Mouse (Mus musculus) kidney, embryonic 14.5 days (tissue): ENCODE data around the gene Ppfibp1. TPM values are rescaled to one million over a fixed set of nuclear protein-coding genes. Genes with fewer than 3 reads are reported as not detected.
A peak's percentile ranks its signal among the peaks of the same experiment; 100 is the strongest.

Experiments used
- ATAC-seq: fragments of 200-750 bp; cut with Nextera tagmentation; 2 replicates; pipeline ENCODE4 v1.8.0; 2017; ENCODE audit warnings: moderate number of reproducible peaks, mild to moderate bottlenecking, moderate TSS enrichment, moderate library complexity; ENCODE audit not compliant: low FRiP score, low TSS enrichment
- H3K27ac ChIP-seq: fragments of 300-500 bp; sonication (generic); 2 replicates; pipeline ENCODE4 v1.5.1; 2014; ENCODE audit warnings: low read depth, mild to moderate bottlenecking, low read length, moderate library complexity, mixed read lengths
- H3K27me3 ChIP-seq: fragments of 300-500 bp; sonication (generic); 2 replicates; pipeline ENCODE4 v1.6.1; 2014; ENCODE audit warnings: mild to moderate bottlenecking, low read length; ENCODE audit not compliant: control insufficient read depth, insufficient read depth
- H3K36me3 ChIP-seq: fragments of 300-500 bp; sonication (generic); 2 replicates; pipeline ENCODE4 v1.6.1; 2014; ENCODE audit warnings: low read length, mixed read lengths; ENCODE audit not compliant: control insufficient read depth, insufficient read depth
- H3K4me1 ChIP-seq: fragments of 300-500 bp; sonication (generic); 2 replicates; pipeline ENCODE4 v1.6.1; 2014; ENCODE audit warnings: low read length, mixed read lengths; ENCODE audit not compliant: control insufficient read depth, insufficient read depth
- H3K4me2 ChIP-seq: fragments of 300-500 bp; sonication (generic); replicated peaks from 2 replicates; pipeline ENCODE4 v1.6.1; 2014; ENCODE audit warnings: low read depth, mild to moderate bottlenecking, low read length
- H3K4me3 ChIP-seq: fragments of 300-500 bp; sonication (generic); 2 replicates; pipeline ENCODE4 v1.5.1; 2014; ENCODE audit warnings: mild to moderate bottlenecking, low read length
- H3K9ac ChIP-seq: fragments of 300-500 bp; sonication (generic); 2 replicates; pipeline ENCODE4 v1.6.1; 2014; ENCODE audit warnings: low read depth, mild to moderate bottlenecking, low read length, moderate library complexity
- H3K9me3 ChIP-seq: fragments of 300-500 bp; sonication (generic); 2 replicates; pipeline ENCODE4 v1.6.1; 2016; ENCODE audit warnings: low read length; ENCODE audit not compliant: control insufficient read depth
- WGBS: fragments of 180-500 bp; shearing (Covaris S2); extraction: QIAGEN DNeasy Blood & Tissue Kit; methylation state at CpG from one replicate; pipeline ENCODE4 v1.1.7; 2014; 5-methylcytosine and 5-hydroxymethylcytosine counted together
- polyA plus RNA-seq: library from polyadenylated mRNA; unstranded; fragments of >200 nt; fragmentation: Nextera tagmentation; extraction: Ambion mirVana; gene quantifications from 2 replicates; pipeline ENCODE4 v1.2.1, GENCODE M21; 2014

The Ppfibp1 gene
- polyA plus RNA-seq, 1 experiment from 2014 or later: 80.1 TPM

DNA sequence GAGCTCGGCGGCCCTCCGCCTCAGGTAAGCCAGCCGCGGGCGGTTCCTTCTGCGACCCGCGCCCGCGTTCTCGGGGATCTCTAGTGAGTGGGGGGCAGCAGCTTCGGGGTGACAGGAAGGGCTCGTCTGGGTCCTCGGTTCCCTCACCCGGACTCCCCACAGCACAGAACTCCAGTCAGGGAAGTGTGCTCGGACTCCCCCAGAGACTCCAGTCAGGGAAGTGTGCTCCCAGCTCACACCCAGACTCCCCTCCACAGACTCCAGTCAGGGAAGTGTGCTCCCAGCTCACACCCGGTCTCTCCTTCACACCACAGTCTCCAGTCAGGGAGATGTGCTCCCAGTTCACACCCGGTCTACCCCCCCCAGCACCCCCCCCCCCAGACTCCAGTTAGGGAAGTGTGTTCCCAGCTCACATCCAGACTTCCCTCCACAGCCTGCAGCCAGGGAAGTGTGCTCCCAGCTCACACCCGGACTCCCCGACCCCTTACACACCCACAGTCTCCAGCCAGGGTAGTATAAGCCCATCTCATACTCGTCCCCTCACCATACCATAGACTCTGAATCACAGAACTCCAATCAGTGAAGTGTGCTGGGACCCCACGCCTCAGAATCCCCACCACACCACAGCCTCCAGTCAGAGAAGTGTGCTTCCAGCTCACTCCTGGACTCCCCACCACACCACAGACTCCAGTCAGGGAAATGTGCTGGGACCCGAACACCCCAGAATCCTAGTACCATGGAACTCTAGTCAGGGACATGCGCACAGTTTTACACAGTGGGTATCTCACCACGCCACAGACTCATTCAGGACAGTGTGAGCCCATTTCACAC lies 588 bp downstream of the Ppfibp1 start:
- Histone ChIP-seq H3K27me3 (no peaks in the 10 kb centered on the region), H3K9me3 (no peaks in the 10 kb centered on the region), H3K27ac (peak overlapping the region; percentile 74), H3K4me1 (peaks cover 25% of the 10 kb centered on the region), H3K4me2 (peak overlapping the region; percentile 85), H3K4me3 (peak overlapping the region; percentile 91), H3K36me3 (no peaks in the 10 kb centered on the region; the same call in 1 of the 2 replicates), H3K9ac (peak overlapping the region; percentile 91)
- ATAC-seq: peak; percentile 65
- 6% methylated on average over 26 of the region's 26 CpGs for WGBS

DNA sequence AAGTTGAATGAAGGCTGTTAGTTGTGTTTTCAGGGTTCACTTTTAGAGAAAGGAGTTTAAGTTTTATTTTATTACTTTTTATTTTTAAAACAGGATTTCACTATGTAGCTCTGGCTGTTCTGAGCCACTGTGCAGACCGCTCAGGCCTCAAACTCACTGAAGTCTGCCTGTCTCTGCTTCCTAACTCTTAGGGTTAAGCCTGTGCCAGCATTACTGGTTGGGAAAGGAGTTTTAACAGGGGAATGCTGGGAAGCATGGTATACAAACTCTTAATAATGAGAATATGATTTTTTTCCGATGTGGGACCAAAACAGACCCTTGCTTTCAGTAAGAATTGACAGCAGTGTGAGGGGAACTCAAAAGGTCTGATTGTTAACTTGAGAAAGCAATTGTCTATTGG lies 1.9 kb downstream of the Ppfibp1 start:
- peak overlapping the region; percentile 48; the same call in 1 of the 2 replicates for H3K27ac ChIP-seq
- H3K4me1 ChIP-seq: peaks cover 20% of the 10 kb centered on the region
- WGBS: 72% methylated on average over 2 of the region's 2 CpGs
- H3K27me3 ChIP-seq: no peaks in the 10 kb centered on the region
- no peaks in the 10 kb centered on the region for H3K9me3 ChIP-seq
- H3K9ac ChIP-seq: peak overlapping the region; percentile 40; the same call in 1 of the 2 replicates
- no peak for ATAC-seq
- H3K4me2 ChIP-seq: peak overlapping the region; percentile 85
- H3K36me3 ChIP-seq: no peaks in the 10 kb centered on the region; the same call in 1 of the 2 replicates
- peak overlapping the region; percentile 91 for H3K4me3 ChIP-seq

DNA sequence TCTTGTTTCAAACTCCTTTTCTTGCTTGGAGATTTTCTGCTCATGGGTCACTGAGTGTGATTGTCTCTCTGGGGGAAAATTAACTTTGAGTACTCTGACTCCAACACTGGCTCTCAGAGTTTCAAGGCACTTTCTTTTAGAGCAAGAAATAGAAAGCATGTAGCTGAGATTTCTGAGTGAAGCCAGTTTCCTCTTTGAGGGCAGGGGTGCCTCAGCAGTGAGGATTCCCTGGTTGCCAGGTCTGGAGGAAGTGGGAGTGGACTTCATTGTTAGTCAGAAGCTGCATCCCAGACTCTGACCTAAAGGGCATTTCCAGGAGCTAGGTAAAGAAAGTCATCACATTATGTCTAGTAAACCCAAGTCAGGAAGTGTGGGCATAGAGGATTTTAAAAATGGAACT lies 2.3 kb downstream of the Ppfibp1 start:
- Histone ChIP-seq H3K9ac (peak overlapping the region; percentile 40; the same call in 1 of the 2 replicates), H3K27ac (peak overlapping the region; percentile 48; the same call in 1 of the 2 replicates), H3K4me3 (peak overlapping the region; percentile 91), H3K9me3 (no peaks in the 10 kb centered on the region), H3K36me3 (no peaks in the 10 kb centered on the region; the same call in 1 of the 2 replicates), H3K4me1 (peaks cover 17% of the 10 kb centered on the region), H3K27me3 (no peaks in the 10 kb centered on the region), H3K4me2 (peak overlapping the region; percentile 85)
- no peak for ATAC-seq

DNA sequence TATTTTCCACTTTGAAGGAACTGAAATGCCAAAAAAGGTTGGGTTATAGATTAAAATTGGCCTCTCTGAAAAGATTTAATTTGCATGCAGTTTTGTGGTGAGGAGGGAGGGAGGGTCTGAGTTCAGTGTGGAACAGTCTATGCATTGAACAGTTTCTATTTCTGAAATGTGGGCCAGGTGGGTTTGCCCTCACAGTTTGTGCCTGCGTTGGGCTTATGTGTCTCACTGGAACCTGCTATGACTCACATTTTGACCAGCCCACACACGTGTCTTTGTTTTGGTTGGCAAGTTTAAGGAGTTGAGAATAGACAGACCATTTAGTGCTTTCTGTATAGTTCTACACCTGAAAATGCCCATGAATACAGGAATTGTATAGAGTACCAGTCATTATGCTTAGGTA lies 5.6 kb downstream of the Ppfibp1 start:
- ATAC-seq: no peak
- Histone ChIP-seq H3K4me1 (peaks cover 23% of the 10 kb centered on the region), H3K4me3 (no peak overlapping the region), H3K9ac (no peak overlapping the region), H3K27me3 (no peaks in the 10 kb centered on the region), H3K27ac (no peak overlapping the region), H3K9me3 (no peaks in the 10 kb centered on the region), H3K36me3 (no peaks in the 10 kb centered on the region; the same call in 1 of the 2 replicates), H3K4me2 (no peak overlapping the region)
- 42% methylated on average over 2 of the region's 2 CpGs for WGBS

DNA sequence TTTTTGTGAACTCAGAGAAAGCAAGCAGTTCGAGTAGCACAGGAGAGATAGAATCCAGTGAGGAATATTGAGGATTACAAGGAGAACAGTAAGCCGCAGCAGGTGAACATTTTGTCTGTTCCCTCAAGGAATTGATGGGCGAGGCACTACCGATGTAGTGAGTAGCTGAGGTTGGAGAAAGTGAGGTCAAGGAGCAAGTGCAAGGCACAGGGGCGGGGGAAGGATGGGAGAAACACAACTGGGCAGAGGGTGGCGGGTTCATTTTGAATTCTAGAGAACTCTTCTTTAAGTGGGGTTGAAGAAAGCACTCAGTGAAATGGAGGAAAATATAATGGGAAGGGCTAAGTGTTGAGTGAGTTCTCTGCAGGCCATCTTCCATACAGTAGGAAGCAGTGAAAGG lies 10.4 kb downstream of the Ppfibp1 start:
- no peak for ATAC-seq
- 78% methylated on average over 6 of the region's 6 CpGs for WGBS
- H3K4me3 ChIP-seq: no peak overlapping the region
- peaks cover 4% of the 10 kb centered on the region; the same call in 1 of the 2 replicates for H3K36me3 ChIP-seq
- 0 out of 2 replicates have a peak overlapping the region, but pooled peaks have one; percentile 7 for H3K27ac ChIP-seq
- no peak overlapping the region for H3K4me2 ChIP-seq
- H3K9me3 ChIP-seq: no peaks in the 10 kb centered on the region
- H3K4me1 ChIP-seq: peaks cover 16% of the 10 kb centered on the region
- H3K27me3 ChIP-seq: no peaks in the 10 kb centered on the region
- H3K9ac ChIP-seq: no peak overlapping the region

DNA sequence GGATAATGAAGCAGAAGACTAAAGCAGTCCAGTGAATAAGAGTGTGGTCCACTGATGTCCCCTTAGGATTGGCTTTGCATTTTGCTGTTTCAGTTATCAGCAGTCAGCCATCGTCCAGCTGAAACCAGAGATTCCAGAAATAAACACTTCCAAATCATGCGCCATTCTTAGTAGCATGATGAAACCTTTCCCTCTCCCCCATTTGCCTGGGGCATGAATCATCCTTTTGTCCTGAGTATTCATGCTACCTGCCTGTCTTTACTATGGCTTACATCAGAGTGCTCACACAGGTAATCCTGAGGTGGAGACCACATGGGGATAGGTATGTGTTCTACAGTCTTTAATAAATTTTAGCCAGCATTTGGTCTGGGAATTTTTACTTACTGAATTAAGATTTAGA lies 11.4 kb downstream of the Ppfibp1 start:
- H3K4me1 ChIP-seq: peaks cover 16% of the 10 kb centered on the region
- H3K4me3 ChIP-seq: no peak overlapping the region
- peaks cover 4% of the 10 kb centered on the region; the same call in 1 of the 2 replicates for H3K36me3 ChIP-seq
- H3K27ac ChIP-seq: no peak overlapping the region
- 67% methylated on average over 2 of the region's 2 CpGs for WGBS
- H3K27me3 ChIP-seq: no peaks in the 10 kb centered on the region
- H3K9ac ChIP-seq: no peak overlapping the region
- no peaks in the 10 kb centered on the region for H3K9me3 ChIP-seq
- ATAC-seq: no peak
- H3K4me2 ChIP-seq: no peak overlapping the region

DNA sequence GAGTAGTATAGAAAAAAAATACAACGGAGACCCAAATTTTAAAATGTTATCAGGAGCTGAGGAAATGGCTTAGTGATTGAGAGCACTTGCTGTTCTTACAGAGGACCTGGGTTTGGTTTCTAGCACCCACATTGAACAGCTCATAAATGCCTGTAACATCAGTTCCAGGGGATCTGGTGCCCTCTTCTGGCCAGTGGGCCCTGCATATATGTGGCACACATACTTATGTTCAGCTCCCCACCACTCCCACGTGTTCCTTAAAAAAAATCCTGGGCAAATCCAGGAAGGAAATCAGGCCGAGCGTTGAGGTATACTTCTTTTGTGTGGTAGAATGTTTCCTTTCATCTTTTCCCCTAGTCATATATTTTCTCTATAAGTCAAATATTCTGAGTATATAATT lies 13.6 kb downstream of the Ppfibp1 start:
- H3K4me1 ChIP-seq: peaks cover 21% of the 10 kb centered on the region
- no peaks in the 10 kb centered on the region for H3K9me3 ChIP-seq
- peaks cover 4% of the 10 kb centered on the region; the same call in 1 of the 2 replicates for H3K36me3 ChIP-seq
- no peak overlapping the region for H3K27ac ChIP-seq
- H3K4me2 ChIP-seq: no peak overlapping the region
- 87% methylated on average over 4 of the region's 4 CpGs for WGBS
- H3K27me3 ChIP-seq: no peaks in the 10 kb centered on the region
- ATAC-seq: no peak
- no peak overlapping the region for H3K9ac ChIP-seq
- H3K4me3 ChIP-seq: no peak overlapping the region

DNA sequence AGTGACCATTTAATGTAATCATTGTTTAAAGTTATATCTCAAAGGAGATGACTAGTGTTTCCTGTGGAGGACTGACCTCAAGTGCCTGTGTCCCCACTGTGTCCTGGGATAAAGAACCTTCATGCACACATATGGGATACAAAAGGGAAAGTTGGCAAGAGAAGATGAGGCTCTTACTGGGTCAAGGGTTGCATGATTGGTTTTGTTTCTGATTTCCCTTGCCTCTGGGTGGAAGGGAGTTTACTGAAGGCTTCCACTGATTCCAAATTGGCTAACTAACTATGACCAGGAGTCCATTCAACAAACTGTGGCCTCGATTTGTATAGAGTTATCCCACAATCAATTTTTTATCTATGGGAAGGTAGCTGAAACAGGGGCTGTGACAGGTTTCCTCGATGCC lies 15.3 kb downstream of the Ppfibp1 start:
- WGBS: 84% methylated on average over 2 of the region's 2 CpGs
- no peaks in the 10 kb centered on the region for H3K27me3 ChIP-seq
- no peak overlapping the region for H3K4me2 ChIP-seq
- H3K9ac ChIP-seq: no peak overlapping the region
- no peak overlapping the region for H3K4me3 ChIP-seq
- no peaks in the 10 kb centered on the region for H3K9me3 ChIP-seq
- no peak for ATAC-seq
- no peak overlapping the region for H3K27ac ChIP-seq
- peaks cover 4% of the 10 kb centered on the region; the same call in 1 of the 2 replicates for H3K36me3 ChIP-seq
- H3K4me1 ChIP-seq: peaks cover 19% of the 10 kb centered on the region

DNA sequence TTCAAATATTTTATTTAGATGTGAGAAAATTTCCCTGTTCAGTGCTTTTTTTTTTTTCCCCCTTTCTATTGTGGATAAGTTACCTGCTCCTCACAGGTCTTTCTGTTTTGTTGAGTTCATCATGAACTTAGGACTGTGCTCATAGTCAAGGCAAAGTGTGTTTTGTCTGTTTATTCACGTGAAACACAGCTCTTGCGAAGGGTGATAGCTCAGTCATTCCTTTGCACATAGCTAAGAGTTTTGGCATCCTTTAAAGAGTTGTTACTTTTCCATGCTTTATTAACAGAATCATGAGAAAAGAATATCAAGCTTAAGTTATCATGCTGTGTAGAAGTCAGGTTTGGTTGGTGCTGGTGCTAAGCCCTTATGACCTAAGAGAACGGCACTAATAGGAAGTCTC lies 16.4 kb downstream of the Ppfibp1 start:
- 84% methylated on average over 3 of the region's 3 CpGs for WGBS
- Histone ChIP-seq H3K4me2 (no peak overlapping the region), H3K9me3 (no peaks in the 10 kb centered on the region), H3K9ac (no peak overlapping the region), H3K27me3 (no peaks in the 10 kb centered on the region), H3K36me3 (peaks cover 4% of the 10 kb centered on the region; the same call in 1 of the 2 replicates), H3K27ac (no peak overlapping the region), H3K4me3 (no peak overlapping the region), H3K4me1 (peaks cover 11% of the 10 kb centered on the region)
- no peak for ATAC-seq
